Mouse (Mus musculus) heart, adult 2 months (tissue): ENCODE measurements around the gene Wipi2.

ENCODE experiments used
- CTCF ChIP-seq: fragments of 200-600 bp; IDR thresholded peaks from 2 replicates; pipeline ENCODE4 v1.8.1; 2022; ENCODE audit warnings: antibody characterized with exemption, mild to moderate bottlenecking, moderate library complexity
- POLR2A ChIP-seq: fragments of 200-500 bp; IDR thresholded peaks from 2 replicates; pipeline ENCODE4 v1.6.1; 2011; ENCODE audit warnings: mild to moderate bottlenecking, low read depth, low read length, control low read depth; ENCODE audit not compliant: insufficient read depth

GRCm38 (mm10) chr5:142679065-142679464 lies 51.6 kb downstream of the Wipi2 start:
- TF ChIP-seq CTCF (no peak), POLR2A (no peak)
